Mouse (Mus musculus): Measurements from ENCODE around the gene 1110051M20Rik. TPM values are rescaled to one million over a fixed set of nuclear protein-coding genes. Genes with fewer than 3 reads are reported as not detected.
"Not testable (repeated sequence)": the region's sequence is repeated elsewhere in the genome, so short reads cannot be mapped to it uniquely, and the experiment has no call there.

The 1110051M20Rik gene
- 8.4 and 8.5 TPM in 2 replicates for polyA plus RNA-seq (2012; rRNA removed)

DNA sequence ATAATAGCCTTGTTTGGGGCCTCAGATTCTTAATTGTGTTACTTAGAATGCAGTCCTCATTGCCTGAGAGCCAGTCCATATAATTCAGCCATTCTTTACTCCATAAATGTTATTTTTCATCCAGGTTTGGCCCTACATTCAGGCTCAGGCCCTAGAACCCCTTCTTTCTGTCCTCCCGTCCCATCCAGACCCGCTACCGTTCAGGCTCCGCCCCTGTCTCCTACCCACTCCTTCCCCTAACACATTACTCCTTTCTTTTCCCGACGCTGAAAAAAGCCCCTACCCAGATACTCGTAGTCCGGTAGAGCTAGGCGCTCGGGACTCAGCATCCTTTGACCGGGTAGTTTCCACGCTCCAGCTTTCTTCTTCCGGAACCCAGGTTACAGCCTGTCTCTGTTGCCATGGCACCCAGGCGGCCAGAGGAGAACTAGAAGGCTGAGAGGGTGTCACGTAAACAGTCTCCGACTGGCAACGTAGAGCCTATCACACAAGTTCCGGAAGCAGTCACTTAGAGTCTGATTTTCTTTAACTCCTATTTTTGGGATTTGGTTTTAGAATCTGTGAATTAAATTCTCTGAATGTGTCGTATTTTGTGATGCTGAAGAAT, at the start of gene 1110051M20Rik:
TSS of gene 1110051M20Rik (minus strand) at position 419 of the 607 bp plus-strand sequence.
- 3% methylated on average over 19 of the region's 19 CpGs for WGBS
- DNase-seq (ENCODE audit: low read depth, low spot score): no peak

DNA sequence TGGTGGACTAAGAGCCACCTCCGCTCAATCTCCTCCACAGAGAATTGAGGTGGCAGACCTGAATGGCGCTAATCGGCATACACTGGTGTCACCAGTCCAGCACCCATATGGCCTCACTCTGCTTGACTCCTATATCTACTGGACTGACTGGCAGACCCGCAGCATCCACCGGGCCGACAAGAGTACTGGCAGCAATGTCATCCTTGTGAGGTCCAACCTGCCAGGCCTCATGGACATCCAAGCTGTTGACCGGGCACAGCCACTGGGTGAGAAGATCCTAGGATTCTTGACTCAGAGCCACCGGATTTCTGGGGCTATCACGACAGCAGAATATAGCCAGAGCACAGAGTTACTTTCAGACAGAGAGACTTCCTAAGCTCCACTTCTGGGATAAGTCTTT, 49.5 kb upstream of the 1110051M20Rik start:
- DNase-seq (ENCODE audit: low read depth, low spot score): no peak
- 95% methylated on average over 9 of the region's 9 CpGs for WGBS

DNA sequence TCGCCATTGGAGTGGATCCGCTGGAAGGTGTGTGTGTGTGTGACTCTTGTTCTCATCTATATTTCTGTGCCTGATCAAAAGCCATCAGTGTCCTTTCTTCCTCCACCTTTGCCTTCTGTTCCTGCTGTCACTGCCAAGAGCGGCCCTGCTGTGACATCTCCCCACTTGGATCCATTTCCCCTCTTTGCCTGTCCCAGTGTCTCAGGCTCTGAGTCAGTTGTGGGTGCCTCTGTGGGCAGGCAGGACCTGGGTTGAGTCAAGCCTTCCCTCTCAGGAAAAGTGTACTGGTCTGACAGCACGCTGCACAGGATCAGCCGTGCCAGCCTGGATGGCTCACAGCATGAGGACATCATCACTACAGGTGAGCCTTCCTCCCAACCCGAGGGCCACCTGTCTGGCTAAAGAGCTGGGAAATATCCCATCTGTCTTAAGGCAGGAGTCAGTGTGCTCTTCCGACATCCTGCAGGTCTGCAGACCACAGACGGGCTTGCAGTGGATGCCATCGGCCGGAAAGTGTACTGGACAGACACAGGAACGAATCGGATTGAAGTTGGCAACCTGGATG, 47.6 kb upstream of the 1110051M20Rik start:
- 93% methylated on average over 12 of the region's 12 CpGs for WGBS
- DNase-seq (ENCODE audit: low read depth, low spot score): no peak

DNA sequence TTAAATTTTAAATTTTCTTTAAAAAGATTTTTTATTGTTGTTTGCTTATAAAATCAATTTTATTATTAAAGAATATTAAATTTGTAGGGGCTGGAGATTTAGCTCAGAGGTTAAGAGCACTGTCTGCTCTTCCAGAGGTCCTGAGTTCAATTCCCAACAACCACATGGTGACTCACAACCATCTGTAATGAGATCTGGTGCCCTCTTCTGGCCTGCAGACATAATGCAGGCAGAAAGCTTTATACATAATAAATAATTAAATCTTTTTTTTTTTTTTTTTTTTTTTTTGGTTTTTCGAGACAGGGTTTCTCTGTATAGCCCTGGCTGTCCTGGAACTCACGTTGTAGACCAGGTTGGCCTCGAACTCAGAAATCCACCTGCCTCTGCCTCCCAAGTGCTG, 42.8 kb upstream of the 1110051M20Rik start:
- WGBS: 41% methylated on average over 3 of the region's 3 CpGs

DNA sequence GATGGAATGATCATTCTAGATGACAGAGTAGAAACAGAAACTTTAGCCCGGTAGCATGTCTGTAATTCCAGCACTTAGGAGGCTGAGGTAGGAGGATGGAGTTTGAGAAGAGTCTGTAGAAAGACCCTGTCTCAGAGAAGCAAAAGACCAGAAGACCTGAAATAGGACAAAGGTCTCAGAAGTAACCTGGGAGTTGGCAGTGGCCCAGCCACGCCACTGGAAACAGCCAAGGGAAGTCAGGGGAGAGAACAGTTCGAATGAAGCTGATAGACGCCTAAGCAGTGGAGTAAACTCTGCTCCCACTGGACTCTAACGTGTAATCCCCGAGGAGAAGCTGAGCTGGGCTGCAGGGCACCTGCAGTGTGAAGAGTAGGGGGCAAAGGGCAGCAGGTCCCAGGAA, 40.8 kb upstream of the 1110051M20Rik start:
- DNase-seq (ENCODE audit: low read depth, low spot score): no peak
- WGBS: 51% methylated on average over 6 of the region's 6 CpGs

More for the DNA sequence above, 42.8 kb upstream of the 1110051M20Rik start:
- DNase-seq (ENCODE audit: low read depth, low spot score): not testable (repeated sequence)

DNA sequence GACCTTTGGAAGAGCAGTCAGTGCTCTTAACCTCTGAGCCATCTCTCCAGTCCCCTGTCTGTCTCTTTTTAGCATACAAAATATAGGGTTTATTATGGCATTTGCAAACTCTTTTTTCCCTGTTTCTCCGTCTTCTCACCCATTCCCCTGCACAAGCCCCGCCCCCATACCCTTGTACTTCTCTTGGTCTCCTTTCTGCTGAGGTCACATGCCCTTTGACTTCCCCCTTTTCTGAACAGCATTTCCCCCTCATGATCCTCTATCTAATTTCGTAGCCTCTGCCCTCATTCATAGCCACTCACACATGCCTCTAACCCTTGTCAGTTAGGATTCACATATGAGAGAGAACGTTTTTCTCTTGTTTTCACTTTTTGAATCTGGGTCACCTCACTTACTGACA, 40.2 kb upstream of the 1110051M20Rik start:
- 79% methylated on average over 4 of the region's 4 CpGs for WGBS
- DNase-seq (ENCODE audit: low read depth, low spot score): no peak

DNA sequence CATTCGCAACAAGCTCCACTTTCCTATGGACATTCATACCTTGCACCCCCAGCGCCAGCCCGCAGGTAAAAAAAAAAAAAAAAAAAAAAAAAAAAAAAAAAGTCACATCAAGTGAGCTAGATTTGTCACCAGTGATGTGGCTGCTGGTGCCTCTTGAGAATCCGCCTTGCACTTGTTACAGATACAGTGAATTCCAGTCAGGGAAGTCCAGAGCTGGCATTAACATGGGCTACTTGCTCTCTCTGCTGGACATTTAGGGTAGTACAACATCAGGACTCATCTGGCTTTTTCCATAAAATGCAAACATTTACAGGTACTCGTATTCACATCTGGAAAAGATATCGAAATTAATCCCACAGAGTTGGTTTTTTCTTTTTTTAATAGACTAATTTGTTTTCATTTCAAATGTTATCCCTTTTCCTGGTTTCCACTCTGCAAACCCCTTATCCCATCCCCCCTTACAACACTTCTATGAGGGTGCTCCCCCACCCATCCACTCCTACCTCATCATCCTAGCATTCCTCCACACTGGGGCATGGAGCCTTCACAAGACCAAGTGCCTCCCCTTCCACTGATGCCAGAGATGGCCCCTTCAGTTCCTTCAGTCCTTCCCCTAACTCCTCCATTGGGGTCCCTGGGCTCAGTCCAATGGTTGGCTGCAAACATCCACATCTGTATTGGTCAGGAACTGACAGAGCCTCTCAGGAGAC, 36.5 kb upstream of the 1110051M20Rik start:
- DNase-seq (ENCODE audit: low read depth, low spot score): no peak
- 52% methylated on average over 6 of the region's 6 CpGs for WGBS

DNA sequence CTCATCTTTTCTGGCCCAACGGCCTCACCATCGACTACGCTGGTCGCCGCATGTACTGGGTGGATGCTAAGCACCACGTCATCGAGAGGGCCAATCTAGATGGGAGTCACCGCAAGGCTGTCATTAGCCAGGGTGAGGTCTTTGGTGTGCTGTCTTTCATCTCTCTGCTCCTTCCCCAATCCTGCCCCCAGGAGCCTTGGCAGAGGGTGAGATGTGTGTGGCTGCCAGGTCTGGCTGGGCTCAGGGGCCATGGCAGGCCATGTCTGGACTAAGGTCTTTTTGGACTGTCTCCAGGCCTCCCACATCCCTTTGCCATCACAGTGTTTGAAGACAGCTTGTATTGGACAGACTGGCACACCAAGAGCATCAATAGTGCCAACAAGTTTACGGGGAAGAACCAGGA, 35.9 kb upstream of the 1110051M20Rik start:
- no peak for DNase-seq (ENCODE audit: low read depth, low spot score)
- 90% methylated on average over 9 of the region's 9 CpGs for WGBS

DNA sequence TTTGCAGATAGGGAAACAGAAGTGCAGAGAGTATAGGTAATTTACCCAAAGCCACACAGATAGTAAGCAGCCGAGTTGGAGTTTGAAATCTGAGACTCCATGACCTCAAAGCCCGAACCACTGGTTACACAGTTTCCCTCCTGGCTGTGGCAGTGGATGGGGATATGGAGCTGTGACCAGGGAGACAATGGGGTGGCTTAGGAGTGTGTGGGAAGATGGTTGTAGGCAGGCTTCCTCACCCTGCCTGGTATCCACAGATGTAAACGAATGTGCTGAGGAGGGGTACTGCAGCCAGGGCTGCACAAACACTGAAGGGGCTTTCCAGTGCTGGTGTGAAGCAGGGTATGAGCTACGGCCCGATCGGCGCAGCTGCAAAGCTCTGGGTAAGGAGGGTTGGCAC, 32.3 kb upstream of the 1110051M20Rik start:
- WGBS: 82% methylated on average over 7 of the region's 7 CpGs
- DNase-seq (ENCODE audit: low read depth, low spot score): no peak

DNA sequence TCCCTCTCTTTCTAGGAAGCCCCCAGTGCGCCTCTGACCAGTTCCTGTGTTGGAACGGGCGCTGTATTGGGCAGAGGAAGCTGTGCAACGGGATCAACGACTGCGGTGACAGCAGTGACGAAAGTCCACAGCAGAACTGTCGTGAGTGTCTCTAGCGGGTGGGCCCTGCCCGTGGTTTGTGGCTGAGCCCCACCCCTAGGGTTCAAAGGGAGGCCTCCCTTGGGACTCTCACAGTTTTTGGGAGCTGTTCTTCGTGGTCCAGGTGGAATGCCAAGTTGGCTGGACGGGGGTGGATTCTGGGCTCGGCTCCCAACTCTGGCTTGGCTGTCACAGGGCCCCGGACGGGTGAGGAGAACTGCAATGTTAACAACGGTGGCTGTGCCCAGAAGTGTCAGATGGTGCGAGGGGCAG, 31.8 kb upstream of the 1110051M20Rik start:
- 45% methylated on average over 17 of the region's 17 CpGs for WGBS
- no peak for DNase-seq (ENCODE audit: low read depth, low spot score)

DNA sequence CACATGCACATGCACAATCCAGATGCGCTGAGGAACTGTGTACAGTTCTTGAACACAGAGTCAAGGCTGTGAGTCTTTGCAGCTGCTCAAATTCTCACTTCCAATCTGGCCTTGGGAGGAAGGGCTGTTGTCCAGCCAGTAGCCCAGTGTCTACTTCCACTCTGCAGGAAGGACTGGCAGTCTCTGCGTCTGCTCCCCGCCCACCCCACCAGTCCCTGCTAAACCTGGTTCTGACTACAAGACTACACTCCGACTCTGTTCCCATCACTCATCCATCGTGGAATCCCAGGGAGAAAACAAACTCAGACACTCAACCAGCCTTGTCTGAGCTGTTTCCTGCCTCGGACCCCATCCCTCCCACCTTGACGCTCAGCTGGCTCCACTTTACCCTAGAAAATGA, 31.3 kb upstream of the 1110051M20Rik start:
- WGBS: 67% methylated on average over 7 of the region's 7 CpGs
- DNase-seq (ENCODE audit: low read depth, low spot score): no peak

DNA sequence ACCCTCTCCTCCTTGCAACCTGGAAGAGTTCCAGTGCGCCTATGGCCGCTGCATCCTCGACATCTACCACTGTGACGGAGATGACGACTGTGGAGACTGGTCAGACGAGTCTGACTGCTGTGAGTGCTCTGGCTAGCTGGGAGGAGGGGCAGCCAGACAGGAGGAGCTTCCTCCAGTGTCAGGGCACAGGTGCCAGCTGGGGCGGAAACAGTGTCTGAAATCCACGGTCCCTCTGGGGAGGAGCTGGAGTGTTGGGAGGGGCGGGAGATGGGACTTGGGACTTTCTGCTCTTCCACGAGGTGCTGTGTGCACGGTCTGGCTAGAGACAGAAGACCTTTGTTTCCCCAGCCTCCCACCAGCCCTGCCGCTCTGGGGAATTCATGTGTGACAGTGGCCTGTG, 29.9 kb upstream of the 1110051M20Rik start:
- no peak for DNase-seq (ENCODE audit: low read depth, low spot score)
- 25% methylated on average over 12 of the region's 12 CpGs for WGBS

DNA sequence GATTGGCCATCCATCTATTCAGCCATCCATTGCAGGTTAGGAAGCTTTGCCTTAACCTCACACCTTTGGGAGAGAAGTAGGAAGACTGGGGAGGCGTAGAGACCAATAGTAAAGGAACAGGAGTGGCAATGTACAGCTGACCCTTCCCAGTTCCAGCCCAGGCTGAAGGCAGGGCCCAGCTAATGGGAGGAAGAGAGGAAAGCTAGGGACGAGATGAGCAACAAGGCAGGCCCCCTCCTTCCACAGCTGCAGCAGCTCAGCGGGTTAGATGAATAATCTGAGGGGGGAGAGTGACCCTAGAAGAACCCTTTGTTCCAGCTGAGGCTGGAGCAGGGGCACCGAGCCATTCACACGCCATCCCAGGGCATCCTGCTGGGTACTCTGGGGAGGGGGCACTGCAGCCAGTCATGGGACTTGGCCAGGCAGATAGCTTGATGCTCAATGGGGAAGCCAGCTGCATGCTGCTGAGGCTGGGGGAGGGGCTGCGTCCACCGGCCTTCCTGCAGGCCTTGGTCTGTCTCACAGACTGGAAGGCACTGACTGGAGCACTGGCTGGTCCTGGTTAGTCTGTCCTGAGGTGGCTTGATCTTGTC, 25.6 kb upstream of the 1110051M20Rik start:
- 69% methylated on average over 7 of the region's 7 CpGs for WGBS
- no peak for DNase-seq (ENCODE audit: low read depth, low spot score)

DNA sequence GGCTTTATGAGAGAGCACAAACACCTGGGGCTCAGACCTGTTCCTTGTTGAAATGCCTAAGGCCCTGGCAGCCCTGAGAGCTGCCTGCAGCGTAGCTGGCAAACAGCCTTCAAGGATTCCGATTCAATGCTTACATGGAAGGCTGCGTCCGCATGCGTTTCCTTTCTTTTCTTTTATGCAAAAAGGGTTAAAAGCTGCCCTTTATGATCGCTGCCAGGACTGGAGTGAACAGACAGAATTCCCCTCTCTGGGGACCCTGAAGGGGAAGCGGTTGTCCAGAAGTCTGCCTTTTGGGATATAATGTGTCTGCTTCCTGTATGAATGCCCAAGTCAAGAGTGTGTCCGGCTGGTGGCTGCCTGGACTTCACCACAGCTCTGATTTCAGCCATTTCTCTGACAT, 23.1 kb upstream of the 1110051M20Rik start:
- 83% methylated on average over 8 of the region's 8 CpGs for WGBS
- DNase-seq (ENCODE audit: low read depth, low spot score): no peak

DNA sequence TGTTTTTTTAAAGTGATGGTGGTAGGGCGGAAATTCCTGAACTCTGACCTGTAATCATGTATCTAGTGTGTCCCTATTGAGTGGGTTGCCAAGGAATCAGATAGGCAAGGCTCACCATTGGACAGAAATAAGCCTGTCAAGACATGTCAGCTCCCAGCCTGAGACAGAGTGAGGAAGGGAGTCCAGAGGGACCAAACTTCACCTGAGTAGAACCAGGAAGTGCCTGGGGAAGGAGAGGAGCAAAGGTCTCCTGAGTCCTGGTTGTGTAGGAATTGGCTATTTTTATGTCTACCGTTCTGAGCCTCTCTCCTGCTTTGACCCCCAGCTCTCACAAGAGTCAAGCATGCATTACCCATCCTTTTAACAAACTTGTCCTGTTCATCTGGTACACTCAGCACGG, 21.4 kb upstream of the 1110051M20Rik start:
- DNase-seq (ENCODE audit: low read depth, low spot score): no peak
- 42% methylated on average over 3 of the region's 3 CpGs for WGBS

DNA sequence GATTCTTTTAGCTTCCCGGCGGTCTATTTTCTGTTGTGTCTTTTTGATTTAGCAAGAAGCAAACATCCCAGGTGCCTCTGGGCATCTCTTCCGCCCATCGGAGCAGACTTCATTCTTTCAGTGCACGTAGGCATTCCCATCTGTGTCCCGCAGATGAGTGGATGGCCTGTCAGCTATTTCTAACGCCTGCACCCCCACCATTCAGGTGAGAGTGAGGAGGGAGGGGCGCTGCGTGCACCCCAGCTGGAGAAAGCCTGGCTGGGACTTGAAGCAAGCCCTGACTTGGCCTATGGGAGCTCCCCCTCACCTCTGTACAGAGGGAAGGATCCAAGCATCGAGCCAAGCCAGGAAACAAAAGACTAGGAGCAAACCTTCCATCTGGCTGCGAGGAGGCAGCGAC, 18.2 kb upstream of the 1110051M20Rik start:
- 43% methylated on average over 12 of the region's 12 CpGs for WGBS

DNA sequence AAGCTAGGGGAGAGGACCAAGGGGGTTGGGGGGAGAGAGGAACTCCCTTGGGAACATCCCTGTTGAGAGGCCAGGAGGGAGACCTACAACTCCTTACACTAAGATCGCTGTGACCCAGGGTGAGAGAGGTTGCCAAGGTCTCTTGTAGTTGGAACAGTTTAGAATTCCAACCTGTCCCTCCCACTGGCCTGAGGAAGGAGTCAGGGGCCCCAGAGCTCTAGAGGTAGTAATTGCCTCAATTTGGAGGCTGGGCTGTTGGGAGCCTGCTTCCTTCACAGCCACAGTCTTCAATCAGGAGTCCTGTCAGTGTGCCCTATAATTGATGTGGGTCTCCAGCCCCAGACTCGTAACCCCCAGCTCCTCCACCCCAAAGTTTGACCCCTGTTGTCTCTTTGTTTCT, 17.7 kb upstream of the 1110051M20Rik start:
- DNase-seq (ENCODE audit: low read depth, low spot score): no peak
- 31% methylated on average over 2 of the region's 2 CpGs for WGBS

More for the DNA sequence above, 18.2 kb upstream of the 1110051M20Rik start:
- DNase-seq (ENCODE audit: low read depth, low spot score): no peak

DNA sequence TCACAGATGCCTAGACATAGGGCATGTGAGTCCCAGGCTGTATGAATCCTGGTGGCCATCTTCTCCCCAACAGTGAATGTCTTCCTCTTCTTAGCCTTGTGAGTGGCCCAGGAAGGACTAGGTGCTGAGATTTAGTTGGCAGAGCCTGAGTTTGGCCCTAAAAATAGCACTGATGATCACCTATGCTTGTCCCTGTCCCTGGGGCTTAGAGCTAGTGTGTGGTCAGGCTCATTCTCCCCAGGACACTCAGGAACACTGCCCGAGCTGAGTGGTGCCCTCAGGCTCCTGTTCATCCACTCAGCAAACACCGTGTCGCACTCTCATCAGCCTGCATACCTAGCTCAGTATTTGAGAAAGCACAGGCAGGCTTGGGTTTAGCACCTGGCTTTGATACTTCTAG, 16.8 kb upstream of the 1110051M20Rik start:
- 42% methylated on average over 3 of the region's 3 CpGs for WGBS

DNA sequence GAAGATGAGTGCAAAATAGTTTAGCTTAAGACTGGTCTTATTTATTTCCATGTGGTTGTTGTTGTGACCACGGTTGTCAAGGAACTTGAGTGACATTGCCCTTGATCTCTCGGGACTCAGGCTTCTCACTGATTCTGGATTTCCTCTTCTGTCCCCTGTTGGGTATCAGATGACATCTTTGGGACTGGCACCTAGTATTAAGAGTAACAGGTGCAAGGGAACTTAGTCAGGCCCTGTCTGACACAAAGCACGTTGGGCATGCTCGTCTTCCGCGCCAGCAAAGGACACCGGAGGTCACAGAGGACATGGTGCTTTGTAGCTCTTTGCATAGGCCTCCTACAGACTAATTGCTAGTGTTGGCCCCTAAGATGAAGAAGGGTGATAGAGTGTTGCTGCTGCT, 16.3 kb upstream of the 1110051M20Rik start:
- WGBS: 63% methylated on average over 7 of the region's 7 CpGs
- DNase-seq (ENCODE audit: low read depth, low spot score): no peak

More for the DNA sequence above, 16.8 kb upstream of the 1110051M20Rik start:
- no peak for DNase-seq (ENCODE audit: low read depth, low spot score)

DNA sequence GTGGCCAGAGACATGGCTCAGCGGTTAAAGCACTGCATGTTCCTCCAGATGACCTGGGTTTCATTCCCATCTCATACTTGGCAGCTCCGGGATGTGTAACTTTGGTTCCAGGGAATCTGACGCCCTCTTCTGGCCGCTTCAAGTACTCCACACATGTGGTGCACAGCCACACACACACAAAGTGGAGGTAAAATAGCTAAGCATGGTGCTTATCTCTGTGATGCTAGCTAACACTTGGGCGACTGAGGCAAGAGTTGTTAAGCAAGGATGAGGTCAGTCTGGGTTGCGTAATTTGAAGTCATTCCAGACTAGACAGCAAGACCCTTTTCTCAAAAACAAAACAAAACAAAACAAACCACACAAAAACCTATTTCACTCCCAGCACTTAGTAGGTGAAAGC, 15.6 kb upstream of the 1110051M20Rik start:
- 87% methylated on average over 6 of the region's 6 CpGs for WGBS
- DNase-seq (ENCODE audit: low read depth, low spot score): no peak
